Mouse (Mus musculus) embryonic facial prominence, embryonic 15.5 days (tissue): ENCODE measurements around the gene Pdgfb. TPM values are rescaled to one million over a fixed set of nuclear protein-coding genes. Genes with fewer than 3 reads are reported as not detected.
A peak's percentile ranks its signal among the peaks of the same experiment; 100 is the strongest.

Experiments
- ATAC-seq: fragments of 200-750 bp; cut with Nextera tagmentation; 2 replicates; pipeline ENCODE4 v1.8.0; 2017; ENCODE audit warnings: low read depth, moderate TSS enrichment; ENCODE audit not compliant: insufficient number of reproducible peaks, low FRiP score, low TSS enrichment
- H3K27ac ChIP-seq: fragments of 300-500 bp; sonication (generic); replicated peaks from 2 replicates; pipeline ENCODE4 v1.5.1; 2015; ENCODE audit warnings: mild to moderate bottlenecking, inconsistent platforms
- H3K27me3 ChIP-seq: fragments of 300-500 bp; sonication (generic); 2 replicates; pipeline ENCODE4 v1.6.1; 2015; ENCODE audit warnings: inconsistent platforms
- H3K36me3 ChIP-seq: fragments of 300-500 bp; sonication (generic); 2 replicates; pipeline ENCODE4 v1.6.1; 2015; ENCODE audit warnings: mild to moderate bottlenecking, inconsistent platforms
- H3K4me1 ChIP-seq: fragments of 300-500 bp; sonication (generic); 2 replicates; pipeline ENCODE4 v1.6.1; 2015; ENCODE audit warnings: inconsistent platforms
- H3K4me2 ChIP-seq: fragments of 300-500 bp; sonication (generic); replicated peaks from 2 replicates; pipeline ENCODE4 v1.6.1; 2015; ENCODE audit warnings: mild to moderate bottlenecking, inconsistent platforms
- H3K4me3 ChIP-seq: fragments of 300-500 bp; sonication (generic); replicated peaks from 2 replicates; pipeline ENCODE4 v1.5.1; 2015; ENCODE audit warnings: mild to moderate bottlenecking, inconsistent platforms
- H3K9ac ChIP-seq: fragments of 300-500 bp; sonication (generic); 2 replicates; pipeline ENCODE4 v1.6.1; 2015; ENCODE audit warnings: inconsistent platforms
- H3K9me3 ChIP-seq: fragments of 300-500 bp; sonication (generic); replicated peaks from 2 replicates; pipeline ENCODE4 v1.6.1; 2016; ENCODE audit warnings: inconsistent platforms
- WGBS: fragments of 180-500 bp; shearing (Covaris S2); methylation state at CpG from one replicate; pipeline ENCODE4 v1.1.7; 2015; 5-methylcytosine and 5-hydroxymethylcytosine counted together
- polyA plus RNA-seq: library from polyadenylated mRNA; unstranded; fragments of >200 nt; fragmentation: Nextera tagmentation; extraction: Ambion mirVana; gene quantifications from 2 replicates; pipeline ENCODE4 v1.2.1, GENCODE M21; 2015

Gene Pdgfb
- polyA plus RNA-seq, 1 experiment from 2014 or later: 5.2 TPM

DNA sequence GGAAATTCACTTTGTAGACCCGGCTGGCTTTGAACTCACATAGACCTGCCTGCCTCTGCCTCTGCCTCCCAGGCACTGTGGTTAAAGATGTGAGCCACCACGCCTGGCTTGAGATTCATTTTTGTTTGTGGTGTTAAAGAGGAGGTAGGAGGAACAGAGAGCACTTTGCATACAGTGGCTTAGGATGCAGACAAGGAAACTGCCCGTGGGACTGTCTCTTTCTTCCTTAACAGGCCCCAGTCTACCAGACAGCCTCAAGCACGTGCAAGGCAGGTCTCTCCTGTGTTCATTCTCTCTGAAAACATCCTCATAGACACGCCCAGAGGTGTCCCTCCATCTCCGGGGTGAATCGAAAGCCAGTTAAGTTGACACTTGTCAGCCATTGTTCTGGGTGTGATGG, 19.6 kb upstream of the Pdgfb start:
- Histone ChIP-seq H3K4me1 (no peaks in the 10 kb centered on the region), H3K27ac (no peak overlapping the region), H3K4me3 (no peak overlapping the region), H3K27me3 (no peaks in the 10 kb centered on the region), H3K36me3 (no peaks in the 10 kb centered on the region), H3K9me3 (peaks cover 5% of the 10 kb centered on the region; the same call in 1 of the 2 replicates), H3K9ac (no peak overlapping the region), H3K4me2 (no peak overlapping the region)
- ATAC-seq: no peak
- 62% methylated on average over 7 of the region's 7 CpGs for WGBS

DNA sequence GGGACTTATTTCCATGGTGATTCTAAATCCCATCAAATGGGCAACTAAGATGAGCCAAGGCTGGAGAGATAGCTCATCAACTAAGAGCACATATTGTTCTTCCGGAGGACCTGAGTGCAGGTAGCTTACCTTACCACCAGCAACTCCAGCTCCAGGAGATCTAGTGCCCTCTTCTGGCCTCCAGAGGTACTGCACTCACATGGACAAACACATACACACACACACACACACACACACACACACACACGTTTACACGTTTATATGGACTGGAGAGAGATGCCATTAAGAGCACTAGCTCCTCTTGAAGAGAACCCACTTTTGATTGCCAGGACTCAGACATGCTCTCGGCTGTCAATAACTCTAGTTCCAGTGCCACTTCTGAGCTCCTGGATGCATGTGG, 16.4 kb upstream of the Pdgfb start:
- H3K4me3 ChIP-seq: no peak overlapping the region
- no peaks in the 10 kb centered on the region for H3K9me3 ChIP-seq
- WGBS: 89% methylated on average over 4 of the region's 4 CpGs
- no peak overlapping the region for H3K27ac ChIP-seq
- no peak overlapping the region for H3K4me2 ChIP-seq
- no peaks in the 10 kb centered on the region for H3K36me3 ChIP-seq
- no peak for ATAC-seq
- H3K27me3 ChIP-seq: no peaks in the 10 kb centered on the region
- no peak overlapping the region for H3K9ac ChIP-seq
- H3K4me1 ChIP-seq: peaks cover 10% of the 10 kb centered on the region

DNA sequence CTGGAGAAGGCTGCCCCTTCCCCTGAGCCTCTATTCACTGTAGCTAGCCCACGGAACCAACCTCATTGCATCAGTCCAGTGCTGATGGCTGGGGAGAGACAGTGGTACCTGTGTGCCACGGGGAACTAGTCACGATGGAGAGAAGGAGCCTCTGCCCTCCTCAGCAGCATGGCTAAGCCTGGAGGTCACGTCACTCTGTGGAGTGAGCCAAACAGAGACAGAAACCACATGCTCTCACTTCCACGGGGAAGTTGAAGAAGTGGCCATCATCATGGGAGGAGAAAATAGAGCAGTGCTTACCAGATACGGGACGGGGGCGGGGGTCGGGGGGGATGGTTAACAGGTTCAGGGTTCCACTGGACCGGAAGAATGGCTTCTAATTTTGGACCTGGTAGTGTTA, 15.6 kb upstream of the Pdgfb start:
- H3K4me2 ChIP-seq: no peak overlapping the region
- H3K36me3 ChIP-seq: no peaks in the 10 kb centered on the region
- H3K4me3 ChIP-seq: no peak overlapping the region
- no peak for ATAC-seq
- H3K27ac ChIP-seq: no peak overlapping the region
- H3K27me3 ChIP-seq: no peaks in the 10 kb centered on the region
- H3K9me3 ChIP-seq: no peaks in the 10 kb centered on the region
- no peak overlapping the region for H3K9ac ChIP-seq
- WGBS: 84% methylated on average over 10 of the region's 10 CpGs
- H3K4me1 ChIP-seq: peaks cover 14% of the 10 kb centered on the region

DNA sequence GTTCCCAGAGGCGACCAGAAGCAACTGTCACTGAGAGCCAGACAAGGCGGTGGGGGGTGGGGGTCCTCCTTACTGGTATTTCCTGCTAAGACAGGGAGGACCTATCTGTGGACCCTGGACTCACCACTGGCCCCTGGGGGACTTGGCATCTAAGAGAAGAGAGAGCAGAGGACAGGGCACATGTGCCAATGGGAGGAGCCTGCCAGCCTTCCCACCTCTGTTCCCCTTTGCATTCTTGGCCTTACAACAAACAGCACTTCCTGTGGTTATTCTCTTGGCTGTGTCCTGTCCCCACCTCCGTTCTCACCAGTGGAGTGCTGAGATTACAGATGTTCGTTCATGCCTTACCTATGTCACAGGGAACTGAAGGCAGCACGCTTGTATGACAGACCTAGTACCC, 14.1 kb upstream of the Pdgfb start:
- Histone ChIP-seq H3K36me3 (no peaks in the 10 kb centered on the region), H3K9me3 (no peaks in the 10 kb centered on the region), H3K4me3 (no peak overlapping the region), H3K27me3 (no peaks in the 10 kb centered on the region), H3K4me2 (no peak overlapping the region), H3K9ac (no peak overlapping the region), H3K27ac (no peak overlapping the region), H3K4me1 (peaks cover 27% of the 10 kb centered on the region)
- no peak for ATAC-seq
- 73% methylated on average over 5 of the region's 5 CpGs for WGBS

DNA sequence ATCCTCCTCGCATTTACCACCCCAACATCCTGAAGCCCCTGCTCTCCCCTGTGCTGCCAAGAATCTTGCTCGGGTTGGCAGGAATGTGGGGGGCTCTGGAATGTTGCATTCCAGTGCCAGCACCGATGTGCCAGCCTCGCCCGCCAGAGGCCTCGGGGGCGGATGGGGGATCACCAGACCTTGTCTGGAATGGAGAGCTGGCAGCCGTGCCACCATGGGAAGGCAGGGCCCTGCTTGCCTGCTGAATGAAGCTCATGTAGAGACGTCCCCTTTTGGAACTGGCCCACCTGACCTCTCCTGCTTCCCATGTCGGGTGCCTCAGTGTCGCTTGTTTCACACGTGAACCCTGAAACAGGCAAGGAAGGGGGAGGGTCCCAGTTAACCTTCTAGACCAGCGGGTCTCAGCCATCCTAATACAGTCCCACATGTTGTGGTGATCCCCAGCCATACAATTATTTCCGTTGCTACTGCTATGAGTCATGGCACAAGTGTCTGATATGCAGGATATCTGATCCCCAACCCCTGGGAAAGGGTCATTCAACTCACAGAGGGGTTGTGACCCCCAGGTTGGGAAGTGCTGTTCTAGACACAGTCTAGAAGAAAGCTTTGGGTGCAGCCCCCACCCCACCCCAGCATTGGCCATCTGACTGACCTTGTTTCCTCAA, 12.0 kb upstream of the Pdgfb start:
- Histone ChIP-seq H3K27me3 (no peaks in the 10 kb centered on the region), H3K9me3 (no peaks in the 10 kb centered on the region), H3K36me3 (no peaks in the 10 kb centered on the region), H3K9ac (no peak overlapping the region), H3K4me3 (no peak overlapping the region), H3K27ac (no peak overlapping the region), H3K4me1 (peaks cover 27% of the 10 kb centered on the region), H3K4me2 (no peak overlapping the region)
- no peak for ATAC-seq
- 49% methylated on average over 14 of the region's 14 CpGs for WGBS

DNA sequence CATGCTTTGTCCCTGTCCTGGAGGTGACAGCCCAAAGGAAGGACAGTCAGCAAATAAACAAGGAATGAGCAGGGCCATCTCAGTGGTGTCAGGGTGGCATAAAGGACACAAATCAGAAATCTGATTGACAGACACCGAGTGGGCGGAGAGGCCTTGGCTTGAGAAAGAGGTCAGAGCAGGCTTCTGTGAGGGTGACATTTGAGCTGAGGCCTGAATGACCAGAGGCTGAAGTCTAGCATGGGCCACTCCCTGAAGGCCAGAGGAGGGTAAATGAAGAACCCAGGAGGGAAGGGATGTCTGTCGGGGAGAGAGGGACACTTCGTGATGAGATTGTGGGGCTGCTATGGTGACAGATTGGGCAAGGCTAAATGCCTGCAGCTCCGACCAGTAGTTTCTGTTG, 11.3 kb upstream of the Pdgfb start:
- 74% methylated on average over 5 of the region's 5 CpGs for WGBS
- H3K4me1 ChIP-seq: peaks cover 27% of the 10 kb centered on the region
- no peak overlapping the region for H3K9ac ChIP-seq
- H3K4me2 ChIP-seq: no peak overlapping the region
- H3K27ac ChIP-seq: no peak overlapping the region
- no peaks in the 10 kb centered on the region for H3K27me3 ChIP-seq
- no peaks in the 10 kb centered on the region for H3K36me3 ChIP-seq
- no peak for ATAC-seq
- no peak overlapping the region for H3K4me3 ChIP-seq
- H3K9me3 ChIP-seq: no peaks in the 10 kb centered on the region

DNA sequence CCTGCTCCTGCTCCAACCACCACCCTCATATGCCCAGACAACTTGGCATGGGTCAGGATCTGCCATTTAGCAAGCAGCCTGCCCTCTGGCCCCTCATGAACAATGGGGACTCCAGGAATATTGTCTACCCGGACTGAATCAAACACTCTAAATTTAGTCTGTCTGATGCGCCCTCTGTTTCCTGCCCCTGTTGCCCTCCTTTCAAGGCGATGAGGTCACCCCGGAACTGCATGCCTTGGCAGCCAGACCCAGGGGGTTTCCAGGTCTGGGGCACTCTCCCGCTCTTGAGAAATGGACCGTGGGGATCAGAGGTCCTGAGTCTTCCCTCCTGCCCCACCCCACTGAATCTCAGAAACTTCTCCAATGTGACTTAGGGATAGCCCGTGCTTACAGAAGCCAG, 10.8 kb upstream of the Pdgfb start:
- Histone ChIP-seq H3K9ac (no peak overlapping the region), H3K36me3 (no peaks in the 10 kb centered on the region), H3K4me1 (peaks cover 27% of the 10 kb centered on the region), H3K9me3 (no peaks in the 10 kb centered on the region), H3K27me3 (no peaks in the 10 kb centered on the region), H3K4me3 (no peak overlapping the region), H3K27ac (no peak overlapping the region), H3K4me2 (no peak overlapping the region)
- 60% methylated on average over 7 of the region's 7 CpGs for WGBS
- no peak for ATAC-seq

DNA sequence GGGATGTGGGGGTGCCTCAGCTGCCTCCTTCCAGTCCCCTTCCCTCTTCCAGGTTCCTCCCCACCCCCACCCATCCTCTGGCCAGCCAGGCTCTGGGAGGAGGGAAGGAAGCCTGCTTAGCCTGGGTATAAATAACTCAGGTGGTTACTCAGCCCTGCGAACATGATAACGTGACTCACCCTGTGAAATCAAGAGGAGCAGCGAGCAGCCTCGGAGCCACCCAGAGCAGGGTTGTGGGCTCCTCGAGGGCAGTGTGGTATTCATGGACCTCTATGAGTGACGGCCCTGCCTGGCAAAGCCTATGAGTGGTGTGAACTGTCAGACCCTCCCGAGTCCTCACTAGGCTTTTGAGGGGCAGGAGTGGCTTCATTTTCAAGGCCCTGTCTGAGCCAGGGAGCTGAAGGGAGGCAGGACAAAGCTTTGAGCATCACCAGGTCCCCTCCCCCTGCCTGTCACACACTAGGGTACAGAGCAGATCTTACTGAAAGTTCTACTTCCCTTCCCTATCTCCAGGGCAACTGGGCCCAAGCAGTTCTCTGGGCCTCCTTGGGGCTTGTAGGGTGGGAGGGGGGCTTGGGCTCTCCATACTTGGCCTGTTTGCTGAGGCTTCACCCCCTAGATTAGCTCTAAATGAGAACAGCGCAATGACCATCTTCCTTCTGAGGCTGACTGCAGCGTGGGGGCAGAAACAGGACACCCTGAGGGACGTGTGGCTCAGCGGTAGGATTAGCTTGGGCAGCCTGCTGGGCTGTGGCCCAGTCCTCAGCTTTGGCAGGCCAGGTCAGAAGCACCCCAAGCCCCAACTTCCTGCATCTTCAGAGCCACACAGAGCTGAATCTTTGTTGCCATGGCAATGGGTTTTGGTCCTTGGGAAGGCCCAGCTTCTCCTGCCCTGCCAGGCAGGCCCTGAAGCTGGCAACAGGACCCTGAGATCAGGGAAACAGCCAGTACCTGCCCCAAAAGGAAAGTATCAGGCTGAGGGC, 9.8 kb upstream of the Pdgfb start:
- Histone ChIP-seq H3K4me2 (no peak overlapping the region), H3K4me3 (no peak overlapping the region), H3K36me3 (no peaks in the 10 kb centered on the region), H3K27ac (0 out of 2 replicates have a peak overlapping the region, but pooled peaks have one; percentile 17), H3K4me1 (peaks cover 27% of the 10 kb centered on the region), H3K9ac (no peak overlapping the region), H3K9me3 (no peaks in the 10 kb centered on the region), H3K27me3 (no peaks in the 10 kb centered on the region)
- peak; percentile 27 for ATAC-seq
- 39% methylated on average over 11 of the region's 11 CpGs for whole genome bisulfite sequencing

DNA sequence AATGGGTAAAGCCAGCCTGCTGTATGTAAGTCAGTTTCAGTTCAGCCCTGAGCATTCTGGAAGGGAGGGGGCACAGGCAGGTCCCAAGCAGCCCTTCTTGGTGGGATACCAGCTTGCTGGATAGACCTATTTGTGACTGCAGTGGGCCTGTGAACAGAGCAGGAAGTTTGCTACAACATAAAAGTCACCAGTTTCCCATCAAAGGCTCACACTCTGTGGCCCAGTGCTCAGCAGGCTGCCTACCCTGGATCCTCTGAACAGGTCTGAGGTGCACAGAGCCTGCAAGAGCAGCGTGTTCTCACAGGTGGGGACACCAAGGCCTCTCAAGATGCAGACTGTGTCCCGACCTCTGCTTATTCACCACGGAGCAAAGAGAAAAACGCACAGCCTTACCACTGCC, 5.7 kb upstream of the Pdgfb start:
- Histone ChIP-seq H3K36me3 (no peaks in the 10 kb centered on the region), H3K9ac (no peak overlapping the region), H3K4me1 (peaks cover 13% of the 10 kb centered on the region; the same call in 1 of the 2 replicates), H3K4me2 (no peak overlapping the region), H3K27ac (no peak overlapping the region), H3K4me3 (no peak overlapping the region), H3K9me3 (no peaks in the 10 kb centered on the region), H3K27me3 (peaks cover 16% of the 10 kb centered on the region)
- 67% methylated on average over 4 of the region's 4 CpGs for WGBS
- ATAC-seq: no peak

DNA sequence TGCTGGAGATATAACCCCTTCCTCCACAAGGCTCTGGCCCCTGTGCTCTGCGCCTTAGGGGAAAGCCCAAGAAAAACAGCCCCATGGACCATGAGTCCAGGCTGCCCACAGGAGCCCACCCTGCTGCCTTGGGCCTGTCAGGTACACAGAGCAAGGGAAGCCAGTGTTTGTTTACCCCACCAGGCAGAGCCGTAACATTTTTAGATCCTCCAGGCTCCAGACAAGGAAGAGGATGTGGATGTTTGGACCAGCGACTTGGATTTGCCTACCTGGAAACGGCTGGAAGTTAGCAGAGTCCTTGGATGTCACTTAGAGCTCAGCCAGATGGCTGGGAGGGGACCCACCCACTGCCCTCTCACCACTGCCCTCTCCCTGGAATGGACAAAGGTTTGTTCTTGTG, 4.8 kb upstream of the Pdgfb start:
- Histone ChIP-seq H3K27me3 (peaks cover 25% of the 10 kb centered on the region), H3K27ac (no peak overlapping the region), H3K9ac (no peak overlapping the region), H3K4me1 (peaks cover 12% of the 10 kb centered on the region), H3K4me2 (no peak overlapping the region), H3K4me3 (no peak overlapping the region), H3K9me3 (no peaks in the 10 kb centered on the region), H3K36me3 (no peaks in the 10 kb centered on the region)
- ATAC-seq: no peak
- WGBS: 48% methylated on average over 4 of the region's 4 CpGs

DNA sequence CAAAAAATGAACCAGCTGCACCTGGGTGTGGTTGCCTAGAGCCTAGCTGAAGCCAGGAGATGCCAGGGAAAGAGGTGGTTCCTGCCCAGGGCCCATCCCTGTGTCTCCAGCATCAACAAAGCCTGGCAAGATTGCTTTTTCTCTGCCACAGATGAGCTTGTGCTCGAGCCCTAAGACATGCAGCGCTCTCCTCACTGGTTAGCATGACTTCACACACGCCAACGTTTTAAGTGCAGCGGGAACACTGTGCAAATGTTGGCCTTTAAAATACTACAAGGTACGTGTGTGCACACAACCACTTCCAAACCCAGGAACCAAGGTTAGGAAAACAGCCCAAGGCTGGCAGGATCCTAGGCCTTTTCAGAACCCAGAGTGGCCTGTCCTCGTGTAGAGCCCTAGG, 4.4 kb upstream of the Pdgfb start:
- Histone ChIP-seq H3K27me3 (peaks cover 29% of the 10 kb centered on the region), H3K27ac (no peak overlapping the region), H3K9me3 (no peaks in the 10 kb centered on the region), H3K4me2 (no peak overlapping the region), H3K4me1 (peaks cover 12% of the 10 kb centered on the region), H3K4me3 (no peak overlapping the region), H3K9ac (no peak overlapping the region), H3K36me3 (no peaks in the 10 kb centered on the region)
- 79% methylated on average over 7 of the region's 7 CpGs for WGBS
- ATAC-seq: no peak
